Mouse (Mus musculus) erythroblast, embryonic 14.5 days (primary cell): ENCODE measurements at regions not wholly inside any gene's neighbourhood (a gene's known extent, or its start where the extent isn't known, plus 50 kb on each side); places are given as distances from the start of the nearest gene placed in this dataset.

Experiments
- GATA1 ChIP-seq: IDR thresholded peaks from 2 replicates; pipeline ENCODE4 v1.6.1; 2012; ENCODE audit warnings: low read length, inconsistent platforms, mixed read lengths
- TAL1 ChIP-seq: IDR thresholded peaks from 3 replicates; pipeline ENCODE4 v1.6.1; 2012; ENCODE audit warnings: low read length, inconsistent platforms, mixed read lengths

DNA sequence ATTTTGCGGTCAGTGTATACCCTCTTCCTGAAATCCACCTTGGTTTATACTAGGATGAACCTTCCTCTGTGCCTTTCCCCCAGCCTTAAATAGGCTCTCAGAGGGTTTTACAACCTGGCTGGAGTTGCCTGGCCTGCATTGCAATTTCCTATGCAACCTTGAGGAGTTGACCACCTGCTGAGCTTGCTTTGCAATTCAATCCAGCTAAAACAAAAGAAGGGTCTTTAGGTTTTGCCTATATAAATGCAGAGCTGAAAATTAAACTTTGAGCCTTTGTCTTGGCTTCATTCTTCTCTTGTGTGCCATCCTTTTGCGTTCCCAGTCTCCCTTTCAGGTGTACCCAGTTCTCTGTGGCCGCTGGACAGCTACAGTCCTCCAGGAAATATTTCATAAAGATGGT, 53.0 kb upstream of the Phyhipl start:
- TF ChIP-seq TAL1 (no peak), GATA1 (no peak)
